Mouse (Mus musculus): ENCODE data around the gene Pld2.
"Not testable (repeated sequence)": the region's sequence is repeated elsewhere in the genome, so short reads cannot be mapped to it uniquely, and the experiment has no call there.

GRCm38 (mm10) chr11:70531065-70531464 lies 8.8 kb upstream of the Pld2 start:
- TF ChIP-seq POLR2A (IDR thresholded peaks at IDR 0.05; ENCODE audit: insufficient read length, low read depth); CEBPB (IDR thresholded peaks at IDR 0.05; ENCODE audit: insufficient read depth, poor library complexity, severe bottlenecking); POLR2AphosphoS2 (IDR thresholded peaks at IDR 0.05; ENCODE audit: insufficient read length, low read depth); TCF12 (IDR thresholded peaks at IDR 0.05; ENCODE audit: insufficient read depth, poor library complexity, severe bottlenecking); USF1 (IDR thresholded peaks at IDR 0.05; ENCODE audit: low read depth); MAX (IDR thresholded peaks at IDR 0.05; ENCODE audit: low read depth); MYOG (IDR thresholded peaks at IDR 0.05; ENCODE audit: control insufficient read depth in 1 of 3, insufficient read depth in 1 of 3, insufficient read length in 2 of 3, low read depth in 2 of 3); E2F4 (IDR thresholded peaks at IDR 0.05; ENCODE audit: insufficient read depth); MYOD1 (IDR thresholded peaks at IDR 0.05; ENCODE audit: control insufficient read depth in 1 of 3, insufficient read length in 2 of 3, low read depth in 2 of 3); REST (IDR thresholded peaks at IDR 0.05; ENCODE audit: insufficient read depth, insufficient read length); SRF (IDR thresholded peaks at IDR 0.05; ENCODE audit: control insufficient read depth, insufficient read length, low read depth); TCF3 (IDR thresholded peaks at IDR 0.05; ENCODE audit: insufficient read length, low read depth): not testable (repeated sequence)

Data from myocyte (in vitro differentiated cells).